Mouse (Mus musculus): ENCODE results near the gene Agbl2. TPM values are rescaled to one million over a fixed set of nuclear protein-coding genes. Genes with fewer than 3 reads are reported as not detected.

Agbl2 gene
- polyA plus RNA-seq, 1 experiment from 2014 or later = 1.7 TPM

DNA sequence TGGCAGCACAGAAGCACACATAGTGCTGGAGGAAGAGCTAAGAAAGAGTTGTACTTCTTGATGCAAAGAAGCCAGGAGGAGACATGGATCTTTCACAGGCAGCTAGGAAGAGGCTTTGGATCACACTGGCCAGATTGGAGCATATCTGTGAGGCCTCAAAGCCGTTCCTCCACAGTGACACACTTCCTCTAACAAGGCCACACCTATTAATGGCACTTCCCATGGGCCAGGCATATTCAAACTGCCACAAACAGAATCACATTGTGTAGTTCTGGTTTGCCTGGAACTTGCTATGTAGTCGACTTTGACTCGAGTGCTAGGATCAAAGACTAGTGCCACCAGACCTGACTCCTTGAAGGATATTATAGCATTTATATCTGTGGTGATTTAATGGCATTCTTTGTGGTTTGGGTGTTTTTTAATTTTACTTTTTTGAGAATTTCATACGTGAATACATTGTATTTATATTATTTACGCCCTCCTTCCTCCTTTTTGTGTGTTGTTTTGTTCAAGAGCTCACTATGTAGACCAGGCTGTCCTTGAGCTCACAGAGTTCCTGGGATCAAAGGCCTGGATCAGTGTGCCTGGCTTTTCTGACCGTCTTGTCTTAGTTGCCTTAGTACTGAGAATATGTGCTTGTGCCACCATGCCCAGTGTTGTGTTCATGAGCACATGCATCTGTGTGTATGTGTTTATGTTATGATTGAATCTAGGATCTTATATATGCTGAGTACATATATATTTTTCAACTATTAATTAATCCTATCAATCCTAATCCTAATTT is 32.7 kb upstream of the Agbl2 start:
- Histone ChIP-seq H3K4me3 (no peak overlapping the region), H3K9me3 (replicated peaks) (no peaks in the 10 kb centered on the region), H3K27ac (no peak overlapping the region), H3K4me2 (no peak overlapping the region), H3K36me3 (peaks cover 42% of the 10 kb centered on the region), H3K4me1 (replicated peaks) (peaks cover 14% of the 10 kb centered on the region), H3K9ac (no peak overlapping the region), H3K27me3 (no peaks in the 10 kb centered on the region)
- ATAC-seq (replicated peaks; ENCODE audit: insufficient number of reproducible peaks, insufficient read depth, low FRiP score, low read depth) = no peak
- WGBS = 66% methylated on average over 6 of the region's 6 CpGs

DNA sequence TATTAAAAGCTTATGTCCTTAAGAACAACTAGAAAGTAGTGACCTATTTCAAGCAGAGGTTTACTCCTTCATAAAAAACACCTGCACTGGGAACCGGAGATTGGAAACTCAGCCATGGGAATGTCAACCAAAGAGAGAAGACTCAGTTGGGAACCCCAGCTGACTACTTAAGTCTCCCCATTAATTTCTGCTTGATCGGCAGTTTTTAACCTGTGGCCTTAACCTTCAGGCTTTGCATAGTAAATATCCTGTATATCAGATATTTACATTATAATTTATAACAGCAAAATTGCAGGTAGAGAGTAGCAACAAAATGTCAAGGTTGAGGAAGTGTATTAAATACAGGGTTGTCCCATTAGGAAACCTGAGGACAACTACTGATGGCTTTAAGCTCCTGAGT is 29.0 kb upstream of the Agbl2 start:
- Histone ChIP-seq H3K9ac (no peak overlapping the region), H3K4me3 (no peak overlapping the region), H3K36me3 (peaks cover 66% of the 10 kb centered on the region), H3K27ac (no peak overlapping the region), H3K9me3 (replicated peaks) (no peaks in the 10 kb centered on the region), H3K4me2 (no peak overlapping the region), H3K27me3 (no peaks in the 10 kb centered on the region), H3K4me1 (replicated peaks) (peaks cover 10% of the 10 kb centered on the region)
- no peak for ATAC-seq (replicated peaks; ENCODE audit: insufficient number of reproducible peaks, insufficient read depth, low FRiP score, low read depth)
- 92% methylated on average over 2 of the region's 2 CpGs for WGBS

DNA sequence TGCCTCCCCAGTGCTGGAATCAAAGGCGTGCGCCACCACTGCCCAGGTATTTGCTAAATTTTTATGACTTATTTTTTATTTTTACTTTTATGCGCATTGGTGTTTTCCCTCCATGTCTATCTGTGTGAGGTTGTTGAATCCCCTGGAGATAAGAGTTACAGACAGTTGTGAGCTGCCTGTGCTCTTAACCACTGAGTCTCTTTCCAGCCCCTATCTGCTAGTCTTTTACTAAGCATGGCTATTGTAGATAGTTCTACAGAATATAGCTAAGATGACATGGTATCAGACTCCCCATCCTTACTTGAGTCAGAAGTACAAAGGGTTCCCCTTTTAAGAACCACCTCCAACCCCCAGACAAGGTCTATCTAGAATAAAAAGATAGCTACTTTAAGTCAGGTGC is 28.3 kb upstream of the Agbl2 start:
- Histone ChIP-seq H3K27me3 (no peaks in the 10 kb centered on the region), H3K4me2 (no peak overlapping the region), H3K27ac (no peak overlapping the region), H3K4me1 (replicated peaks) (peaks cover 6% of the 10 kb centered on the region), H3K9me3 (replicated peaks) (no peaks in the 10 kb centered on the region), H3K4me3 (no peak overlapping the region), H3K36me3 (peaks cover 69% of the 10 kb centered on the region), H3K9ac (no peak overlapping the region)
- WGBS = 99% methylated on average over 3 of the region's 3 CpGs
- no peak for ATAC-seq (replicated peaks; ENCODE audit: insufficient number of reproducible peaks, insufficient read depth, low FRiP score, low read depth)

DNA sequence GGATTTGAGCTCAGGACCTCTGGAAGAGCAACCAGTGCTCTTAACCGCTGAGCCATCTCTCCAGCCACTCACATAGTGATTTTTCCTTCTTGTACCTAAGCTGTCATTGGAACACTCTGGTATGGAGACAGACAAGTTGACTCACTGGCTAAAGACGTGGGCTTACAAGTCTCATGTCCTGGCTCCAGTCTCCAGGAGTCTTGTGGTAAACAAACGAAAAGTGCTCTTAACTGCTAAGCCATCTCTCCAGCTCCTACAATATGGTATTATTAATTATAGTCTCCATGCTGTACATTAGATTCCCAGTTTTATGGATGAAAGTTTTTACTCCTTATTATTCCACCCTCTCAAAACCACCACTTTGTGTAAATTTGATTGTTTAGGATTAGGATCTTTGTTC is 17.4 kb upstream of the Agbl2 start:
- Histone ChIP-seq H3K9me3 (replicated peaks) (no peaks in the 10 kb centered on the region), H3K27me3 (no peaks in the 10 kb centered on the region), H3K4me3 (no peak overlapping the region), H3K4me2 (no peak overlapping the region), H3K4me1 (replicated peaks) (no peaks in the 10 kb centered on the region), H3K27ac (no peak overlapping the region), H3K36me3 (peaks cover 82% of the 10 kb centered on the region), H3K9ac (no peak overlapping the region)
- 85% methylated on average over 3 of the region's 3 CpGs for WGBS
- no peak for ATAC-seq (replicated peaks; ENCODE audit: insufficient number of reproducible peaks, insufficient read depth, low FRiP score, low read depth)

DNA sequence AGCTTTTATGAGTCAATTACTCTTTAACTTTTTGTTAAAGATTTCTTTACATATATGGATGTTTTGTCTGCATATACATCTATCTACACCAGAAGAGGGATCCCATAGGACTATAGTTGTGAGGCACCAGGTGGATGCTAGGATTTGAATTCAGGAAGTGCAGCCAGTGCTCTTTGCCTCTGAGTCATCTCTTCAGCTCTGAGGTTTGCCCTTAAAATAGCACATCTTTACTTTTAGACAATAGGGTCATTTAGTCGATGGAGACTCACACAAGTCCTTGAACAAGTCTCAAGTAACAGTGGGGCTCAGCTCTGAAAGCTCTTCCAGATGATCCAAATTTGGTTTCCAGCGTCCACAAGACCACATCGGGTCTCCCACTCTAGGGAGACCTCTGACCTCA is 1.2 kb upstream of the Agbl2 start:
- Histone ChIP-seq H3K27me3 (no peaks in the 10 kb centered on the region), H3K27ac (no peak overlapping the region), H3K4me1 (replicated peaks) (peaks cover 21% of the 10 kb centered on the region), H3K36me3 (peaks cover 39% of the 10 kb centered on the region), H3K9ac (no peak overlapping the region), H3K9me3 (replicated peaks) (no peaks in the 10 kb centered on the region), H3K4me2 (no peak overlapping the region), H3K4me3 (no peak overlapping the region)
- ATAC-seq (replicated peaks; ENCODE audit: insufficient number of reproducible peaks, insufficient read depth, low FRiP score, low read depth) = no peak
- WGBS = 34% methylated on average over 3 of the region's 3 CpGs

DNA sequence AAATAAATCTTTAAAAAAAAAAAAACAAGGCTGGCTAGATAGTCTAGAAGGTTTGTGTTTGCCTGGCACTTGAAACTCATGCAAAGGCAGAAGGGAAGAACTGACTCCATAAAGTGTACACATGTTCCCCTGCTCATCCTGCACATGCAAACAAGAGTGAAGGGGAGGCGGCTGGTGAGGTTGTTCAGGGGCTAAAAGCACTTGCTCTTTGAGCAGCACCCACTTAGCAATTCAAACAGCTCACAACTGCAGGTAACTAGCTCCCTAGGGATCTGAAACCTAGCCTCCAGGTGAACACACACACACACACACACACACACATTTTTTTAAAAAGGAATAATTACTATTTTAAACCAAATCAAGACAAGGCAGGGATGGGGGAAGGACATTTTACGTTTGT is 589 bp upstream of the Agbl2 start:
- Histone ChIP-seq H3K4me1 (replicated peaks) (peaks cover 21% of the 10 kb centered on the region), H3K4me3 (peak overlapping the region; percentile 66), H3K4me2 (peak overlapping the region; percentile 97), H3K27me3 (no peaks in the 10 kb centered on the region), H3K9ac (no peak overlapping the region), H3K36me3 (peaks cover 34% of the 10 kb centered on the region), H3K27ac (no peak overlapping the region), H3K9me3 (replicated peaks) (no peaks in the 10 kb centered on the region)
- 40% methylated on average over 2 of the region's 2 CpGs for WGBS
- ATAC-seq (replicated peaks; ENCODE audit: insufficient number of reproducible peaks, insufficient read depth, low FRiP score, low read depth) = no peak

DNA sequence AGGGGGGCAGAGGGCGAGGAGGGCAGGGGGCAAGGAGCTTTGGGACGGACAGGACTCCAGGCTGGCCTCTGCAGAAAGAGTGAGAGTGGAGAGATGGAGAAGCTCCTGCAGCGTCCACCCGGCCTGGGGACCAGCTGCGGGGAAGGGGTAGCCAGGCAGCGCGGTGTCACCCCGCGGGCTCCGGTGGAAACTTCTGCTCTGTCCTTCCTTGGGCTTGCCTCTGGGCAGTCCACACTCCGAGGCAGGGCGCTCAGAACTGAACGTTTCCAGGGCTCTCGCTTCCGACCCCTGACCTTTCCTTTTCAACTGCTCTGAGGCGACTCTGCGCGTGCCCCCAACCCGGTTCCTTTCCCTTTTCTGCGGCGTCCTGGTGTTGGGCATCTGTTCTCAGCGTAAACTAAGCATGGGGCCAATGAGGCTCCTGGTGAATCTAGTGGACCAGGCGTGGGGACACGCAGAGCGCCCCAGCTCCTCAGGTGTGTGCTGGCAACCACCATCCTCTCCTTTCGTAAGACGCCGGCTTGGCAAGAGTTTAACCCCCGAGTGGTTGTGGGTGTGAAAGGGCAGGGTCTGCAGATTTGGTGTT is 467 bp downstream of the Agbl2 start:
- Histone ChIP-seq H3K9ac (peak overlapping the region; percentile 52), H3K9me3 (replicated peaks) (no peaks in the 10 kb centered on the region), H3K36me3 (peaks cover 24% of the 10 kb centered on the region), H3K4me3 (peak overlapping the region; percentile 66), H3K4me2 (peak overlapping the region; percentile 97), H3K27me3 (no peaks in the 10 kb centered on the region), H3K4me1 (replicated peaks) (peaks cover 21% of the 10 kb centered on the region), H3K27ac (no peak overlapping the region)
- peak; percentile 59 for ATAC-seq (replicated peaks; ENCODE audit: insufficient number of reproducible peaks, insufficient read depth, low FRiP score, low read depth)
- WGBS = under 1% methylated on average over 28 of the region's 29 CpGs

DNA sequence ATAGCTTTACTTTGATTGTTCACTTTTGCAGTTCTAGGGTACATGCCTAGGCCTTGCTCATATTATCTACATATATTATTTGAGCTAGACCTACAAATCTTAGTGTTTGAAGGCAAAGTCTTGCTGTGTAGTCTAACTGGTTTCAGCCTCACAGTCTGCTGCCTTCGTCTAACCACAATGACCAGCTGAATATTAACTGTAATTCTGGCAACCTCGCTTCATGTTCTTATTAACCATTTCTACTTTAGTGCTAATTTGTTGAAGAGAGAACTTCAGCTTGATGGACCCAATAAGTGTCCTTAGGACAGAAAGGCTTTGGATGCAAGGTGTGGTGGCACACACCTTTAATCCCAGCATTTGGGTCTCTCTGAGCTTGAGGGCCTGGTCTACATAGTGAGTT is 5.6 kb downstream of the Agbl2 start:
- WGBS = 82% methylated on average over 2 of the region's 2 CpGs
- no peak for ATAC-seq (replicated peaks; ENCODE audit: insufficient number of reproducible peaks, insufficient read depth, low FRiP score, low read depth)

DNA sequence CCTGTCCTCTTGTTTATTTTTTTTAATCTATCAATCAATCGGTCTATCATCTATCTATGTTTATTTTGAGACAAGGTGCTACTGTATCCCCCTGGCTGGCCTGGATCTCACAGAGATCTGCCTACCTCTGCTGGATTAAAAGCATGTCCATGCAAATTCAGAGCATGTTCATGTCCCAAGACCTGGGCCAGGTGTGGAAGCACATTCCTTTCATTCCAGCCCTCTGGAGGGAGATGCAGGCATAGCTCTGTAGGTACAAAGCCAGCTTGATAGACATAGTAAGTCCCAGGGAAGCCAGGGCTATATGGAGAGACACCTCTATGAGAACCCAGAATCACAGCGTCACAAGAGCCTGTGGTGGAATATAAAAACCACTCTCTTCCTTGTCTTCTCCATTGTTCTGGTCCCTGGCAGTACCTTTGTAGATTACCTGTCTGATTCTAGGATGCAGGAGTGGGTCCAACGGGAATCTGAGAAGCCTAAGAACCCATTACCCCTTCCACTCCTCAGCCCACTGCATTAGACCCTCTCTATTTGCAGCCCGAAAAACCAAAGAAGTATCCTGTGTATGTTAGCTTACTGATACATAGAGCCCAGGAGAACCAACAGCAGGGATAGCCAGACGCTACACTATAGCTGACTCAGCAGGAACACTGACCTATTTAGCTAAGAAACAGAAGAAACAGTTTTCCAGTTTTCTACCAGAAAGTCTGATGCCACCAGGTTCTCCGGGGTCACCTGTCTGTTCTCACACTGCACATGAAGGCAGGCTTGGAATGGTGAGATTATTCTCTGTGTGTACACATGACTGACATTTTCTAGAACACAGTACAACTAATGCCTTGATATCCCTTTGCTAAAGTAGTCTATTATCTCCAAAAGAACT is 26.0 kb downstream of the Agbl2 start:
- no peak overlapping the region for H3K9ac ChIP-seq
- no peaks in the 10 kb centered on the region for H3K27me3 ChIP-seq
- ATAC-seq (replicated peaks; ENCODE audit: insufficient number of reproducible peaks, insufficient read depth, low FRiP score, low read depth) = no peak
- no peaks in the 10 kb centered on the region for H3K4me1 ChIP-seq (replicated peaks)
- 77% methylated on average over 6 of the region's 6 CpGs for WGBS
- no peaks in the 10 kb centered on the region for H3K36me3 ChIP-seq
- no peak overlapping the region for H3K4me2 ChIP-seq
- no peak overlapping the region for H3K27ac ChIP-seq
- no peak overlapping the region for H3K4me3 ChIP-seq
- H3K9me3 ChIP-seq (replicated peaks) = no peaks in the 10 kb centered on the region

More for the DNA sequence above, 5.6 kb downstream of the Agbl2 start:
- no peaks in the 10 kb centered on the region for H3K36me3 ChIP-seq
- no peak overlapping the region for H3K9ac ChIP-seq
- H3K9me3 ChIP-seq (replicated peaks) = no peaks in the 10 kb centered on the region
- no peak overlapping the region for H3K4me2 ChIP-seq
- no peaks in the 10 kb centered on the region for H3K27me3 ChIP-seq
- H3K4me3 ChIP-seq = no peak overlapping the region
- H3K4me1 ChIP-seq (replicated peaks) = peaks cover 8% of the 10 kb centered on the region
- H3K27ac ChIP-seq = no peak overlapping the region

DNA sequence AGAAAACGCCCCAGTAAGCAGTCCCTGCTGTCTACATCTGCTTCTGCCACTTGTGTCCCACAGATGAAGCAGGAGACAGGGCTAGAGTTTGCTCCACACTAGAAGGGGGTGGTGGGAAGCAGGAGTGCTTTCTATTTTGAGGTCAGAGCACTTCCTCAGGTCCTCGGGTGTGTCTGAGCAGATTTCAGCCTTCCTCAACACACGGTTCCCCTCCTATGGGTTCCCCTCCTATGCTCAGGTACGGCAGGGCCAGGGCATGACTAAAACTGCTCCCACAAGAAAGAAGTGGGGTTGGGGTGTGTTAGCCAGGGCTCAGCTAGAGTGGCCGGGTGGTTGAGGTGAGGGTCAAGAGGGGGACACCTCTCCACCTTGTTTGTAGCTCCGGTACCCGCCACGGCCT is 28.2 kb downstream of the Agbl2 start:
- Histone ChIP-seq H3K4me1 (replicated peaks) (no peaks in the 10 kb centered on the region), H3K4me2 (no peak overlapping the region), H3K9me3 (replicated peaks) (no peaks in the 10 kb centered on the region), H3K9ac (no peak overlapping the region), H3K4me3 (no peak overlapping the region), H3K36me3 (no peaks in the 10 kb centered on the region), H3K27me3 (no peaks in the 10 kb centered on the region), H3K27ac (no peak overlapping the region)
- 69% methylated on average over 8 of the region's 8 CpGs for WGBS
- ATAC-seq (replicated peaks; ENCODE audit: insufficient number of reproducible peaks, insufficient read depth, low FRiP score, low read depth) = no peak

DNA sequence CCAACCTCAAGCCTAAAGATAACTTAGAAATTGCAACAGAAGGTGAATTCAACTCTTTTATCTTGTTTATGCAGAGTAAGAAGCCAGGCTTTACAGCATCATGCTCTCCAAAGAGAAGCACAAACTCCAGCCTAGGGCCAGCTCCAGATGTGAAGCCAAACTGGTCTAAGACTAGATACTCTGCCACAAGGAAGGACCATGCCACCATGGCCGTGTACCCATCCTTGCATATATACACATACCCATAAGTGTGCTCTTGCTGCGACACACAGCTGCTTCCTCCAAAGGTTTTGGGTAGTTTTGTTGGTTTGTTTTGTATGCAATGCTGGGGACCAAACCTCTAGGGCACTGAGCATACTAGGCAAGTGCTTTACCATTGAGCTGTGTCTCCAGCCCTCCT is 32.7 kb downstream of the Agbl2 start:
- H3K27me3 ChIP-seq = no peaks in the 10 kb centered on the region
- no peak overlapping the region for H3K4me2 ChIP-seq
- no peak overlapping the region for H3K4me3 ChIP-seq
- H3K36me3 ChIP-seq = no peaks in the 10 kb centered on the region
- no peaks in the 10 kb centered on the region for H3K9me3 ChIP-seq (replicated peaks)
- WGBS = 80% methylated on average over 2 of the region's 2 CpGs
- no peak overlapping the region for H3K9ac ChIP-seq
- no peaks in the 10 kb centered on the region for H3K4me1 ChIP-seq (replicated peaks)
- H3K27ac ChIP-seq = no peak overlapping the region
- ATAC-seq (replicated peaks; ENCODE audit: insufficient number of reproducible peaks, insufficient read depth, low FRiP score, low read depth) = no peak

Measured in heart, embryonic 15.5 days (tissue).